In the genomic region with DNA sequence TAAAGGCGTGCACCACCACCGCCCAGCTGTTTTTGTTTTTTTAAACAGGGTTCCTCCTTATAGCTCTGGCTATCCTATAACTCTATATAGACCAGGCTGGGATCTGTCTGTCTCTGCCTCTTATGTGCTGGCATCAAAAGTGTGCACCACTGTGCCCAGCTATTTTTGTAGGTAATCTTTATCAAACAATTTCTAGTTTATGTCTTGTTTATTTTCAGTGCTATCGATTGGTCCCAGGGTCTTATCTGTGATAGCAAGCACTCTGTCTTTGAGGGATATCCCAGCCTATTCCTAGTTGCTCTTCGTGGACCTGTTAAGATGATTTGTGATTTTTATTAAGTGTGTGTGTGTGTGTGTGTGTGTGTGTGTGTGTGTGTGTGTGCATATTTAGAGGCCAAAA, we compare ENCODE assay signal across 12 mouse cellular contexts.
"Had no signal": no experiment of that assay in that cellular context is flagged by ENCODE, and none has a peak within 500 bp of the region (broad histone marks: within the 10 kb centered on the region; RNA-seq: fewer than 3 reads in every experiment).

No protein-coding gene starts in this region.

- H3K4me1 ChIP-seq: limb, embryonic 15.5 days; midbrain, embryonic 10.5 days had no signal

- H3K9me3 ChIP-seq: limb, embryonic 15.5 days; midbrain, embryonic 10.5 days had no signal

- ATAC-seq: inflammation-experienced regulatory T-cells, adult 6 months; intestine, postnatal 0 days had no signal

- DNase-seq: kidney, postnatal 10 days; kidney, postnatal 4 days; lung, embryonic 14.5 days; lung, postnatal 14 days; midbrain, embryonic 14.5 days; right cerebral cortex, adult 18-20 months; right cerebral cortex, postnatal 25 days; thymus, postnatal 36 days had no signal

- H3K27me3 ChIP-seq: limb, embryonic 15.5 days had no signal

- H3K27ac ChIP-seq: limb, embryonic 15.5 days; midbrain, embryonic 10.5 days had no signal

- H3K4me3 ChIP-seq: limb, embryonic 15.5 days; midbrain, embryonic 10.5 days had no signal

- H3K4me2 ChIP-seq: limb, embryonic 15.5 days; lung, embryonic 14.5 days had no signal

- H3K9ac ChIP-seq: limb, embryonic 15.5 days; lung, embryonic 14.5 days had no signal
